Mouse (Mus musculus) stomach, embryonic 16.5 days (tissue): ENCODE data around the gene Thrap3. TPM values are rescaled to one million over a fixed set of nuclear protein-coding genes. Genes with fewer than 3 reads are reported as not detected.

ENCODE experiments used
- ATAC-seq: fragments of 200-750 bp; cut with Nextera tagmentation; 2 replicates; pipeline ENCODE4 v1.8.0; 2017; ENCODE audit warnings: moderate number of reproducible peaks, moderate TSS enrichment; ENCODE audit not compliant: insufficient read depth, low FRiP score
- H3K27ac ChIP-seq: fragments of 300-500 bp; sonication (generic); 2 replicates; pipeline ENCODE4 v1.5.1; 2014; ENCODE audit warnings: low read length
- H3K27me3 ChIP-seq: fragments of 300-500 bp; sonication (generic); 2 replicates; pipeline ENCODE4 v1.6.1; 2014; ENCODE audit warnings: low read length, control low read depth, mixed read lengths; ENCODE audit not compliant: control insufficient read depth, insufficient read depth
- H3K36me3 ChIP-seq: fragments of 300-500 bp; sonication (generic); 2 replicates; pipeline ENCODE4 v1.6.1; 2014; ENCODE audit warnings: low read length; ENCODE audit not compliant: control insufficient read depth, insufficient read depth
- H3K4me1 ChIP-seq: fragments of 300-500 bp; sonication (generic); 2 replicates; pipeline ENCODE4 v1.6.1; 2014; ENCODE audit warnings: low read length, control low read depth, mixed read lengths; ENCODE audit not compliant: control insufficient read depth, insufficient read depth
- H3K4me2 ChIP-seq: fragments of 300-500 bp; sonication (generic); 2 replicates; pipeline ENCODE4 v1.6.1; 2014; ENCODE audit warnings: low read depth, low read length, mixed read lengths
- H3K4me3 ChIP-seq: fragments of 300-500 bp; sonication (generic); replicated peaks from 2 replicates; pipeline ENCODE4 v1.5.1; 2014; ENCODE audit warnings: mild to moderate bottlenecking, low read length
- H3K9ac ChIP-seq: fragments of 300-500 bp; sonication (generic); 2 replicates; pipeline ENCODE4 v1.6.1; 2014; ENCODE audit warnings: low read length
- H3K9me3 ChIP-seq: fragments of 300-500 bp; sonication (generic); replicated peaks from 2 replicates; pipeline ENCODE4 v1.6.1; 2016; ENCODE audit warnings: low read length, control low read depth; ENCODE audit not compliant: control insufficient read depth
- WGBS: fragments of 180-500 bp; shearing (Covaris S2); extraction: QIAGEN DNeasy Blood & Tissue Kit; methylation state at CpG from one replicate; pipeline ENCODE4 v1.1.7; 2014; 5-methylcytosine and 5-hydroxymethylcytosine counted together
- polyA plus RNA-seq: library from polyadenylated mRNA; unstranded; fragments of >200 nt; fragmentation: Nextera tagmentation; extraction: Ambion mirVana; gene quantifications from 2 replicates; pipeline ENCODE4 v1.2.1, GENCODE M21; 2015

Gene Thrap3
- polyA plus RNA-seq, 1 experiment from 2014 or later: 176 TPM

- Histone ChIP-seq H3K9me3 (no peaks in the 10 kb centered on the region), H3K27me3 (no peaks in the 10 kb centered on the region), H3K36me3 (peaks cover 17% of the 10 kb centered on the region; the same call in 1 of the 2 replicates), H3K9ac (0 out of 2 replicates have a peak overlapping the region, but pooled peaks have one; percentile 17), H3K27ac (peak overlapping the region; percentile 40; the same call in 1 of the 2 replicates), H3K4me3 (no peak overlapping the region), H3K4me1 (peaks cover 21% of the 10 kb centered on the region), H3K4me2 (no peak overlapping the region)
- 63% methylated on average over 6 of the region's 6 CpGs for WGBS
- no peak for ATAC-seq
Measured at GRCm38 (mm10) chr4:126132636-126133264, 69.8 kb downstream of the Thrap3 start.

- Histone ChIP-seq H3K9me3 (no peaks in the 10 kb centered on the region), H3K4me3 (no peak overlapping the region), H3K4me1 (peaks cover 21% of the 10 kb centered on the region), H3K27ac (peak overlapping the region; percentile 81), H3K9ac (0 out of 2 replicates have a peak overlapping the region, but pooled peaks have one; percentile 9), H3K36me3 (0 out of 2 replicates have a peak, but pooled peaks cover 13% of the 10 kb centered on the region), H3K27me3 (no peaks in the 10 kb centered on the region), H3K4me2 (no peak overlapping the region)
- ATAC-seq: peak; percentile 65
- WGBS: 58% methylated on average over 10 of the region's 10 CpGs
Measured at GRCm38 (mm10) chr4:126131290-126132121, 71.1 kb downstream of the Thrap3 start.

- WGBS: 29% methylated on average over 11 of the region's 11 CpGs
- H3K9ac ChIP-seq: peak overlapping the region; percentile 20; the same call in 1 of the 2 replicates
Measured at GRCm38 (mm10) chr4:126130502-126130901, 72.1 kb downstream of the Thrap3 start.

GRCm38 (mm10) chr4:126123309-126124040, 79.1 kb downstream of the Thrap3 start:
- Histone ChIP-seq H3K27ac (no peak overlapping the region), H3K4me2 (no peak overlapping the region), H3K4me1 (no peaks in the 10 kb centered on the region), H3K9me3 (no peaks in the 10 kb centered on the region), H3K36me3 (peaks cover 5% of the 10 kb centered on the region; the same call in 1 of the 2 replicates), H3K27me3 (no peaks in the 10 kb centered on the region), H3K4me3 (no peak overlapping the region), H3K9ac (no peak overlapping the region)
- 80% methylated on average over 10 of the region's 10 CpGs for WGBS
- no peak for ATAC-seq

More at GRCm38 (mm10) chr4:126130502-126130901, 72.1 kb downstream of the Thrap3 start:
- Histone ChIP-seq H3K27me3 (no peaks in the 10 kb centered on the region), H3K9me3 (no peaks in the 10 kb centered on the region), H3K27ac (peak overlapping the region; percentile 81), H3K36me3 (peaks cover 5% of the 10 kb centered on the region; the same call in 1 of the 2 replicates), H3K4me1 (peaks cover 21% of the 10 kb centered on the region), H3K4me2 (no peak overlapping the region), H3K4me3 (no peak overlapping the region)
- ATAC-seq: peak; percentile 54; the same call in 1 of the 2 replicates

GRCm38 (mm10) chr4:126120506-126120905, 82.1 kb downstream of the Thrap3 start:
- 98% methylated on average over 2 of the region's 2 CpGs for WGBS
- Histone ChIP-seq H3K27me3 (no peaks in the 10 kb centered on the region), H3K4me3 (no peak overlapping the region), H3K27ac (no peak overlapping the region), H3K4me2 (no peak overlapping the region), H3K36me3 (0 out of 2 replicates have a peak, but pooled peaks cover 5% of the 10 kb centered on the region), H3K4me1 (peaks cover 6% of the 10 kb centered on the region; the same call in 1 of the 2 replicates), H3K9me3 (no peaks in the 10 kb centered on the region), H3K9ac (no peak overlapping the region)
- ATAC-seq: no peak

- WGBS: 90% methylated on average over 5 of the region's 5 CpGs
- H3K4me3 ChIP-seq: no peak overlapping the region
- H3K4me2 ChIP-seq: no peak overlapping the region
- no peak overlapping the region for H3K9ac ChIP-seq
- no peaks in the 10 kb centered on the region for H3K9me3 ChIP-seq
- no peak for ATAC-seq
- H3K4me1 ChIP-seq: peaks cover 6% of the 10 kb centered on the region; the same call in 1 of the 2 replicates
- H3K27me3 ChIP-seq: no peaks in the 10 kb centered on the region
- 0 out of 2 replicates have a peak, but pooled peaks cover 5% of the 10 kb centered on the region for H3K36me3 ChIP-seq
- H3K27ac ChIP-seq: no peak overlapping the region
Measured at GRCm38 (mm10) chr4:126120052-126120451, 82.5 kb downstream of the Thrap3 start.

- Histone ChIP-seq H3K4me2 (no peak overlapping the region), H3K9me3 (no peaks in the 10 kb centered on the region), H3K27ac (no peak overlapping the region), H3K4me3 (no peak overlapping the region), H3K9ac (no peak overlapping the region), H3K27me3 (no peaks in the 10 kb centered on the region), H3K36me3 (0 out of 2 replicates have a peak, but pooled peaks cover 5% of the 10 kb centered on the region), H3K4me1 (peaks cover 9% of the 10 kb centered on the region; the same call in 1 of the 2 replicates)
- WGBS: 90% methylated on average over 1 of the region's 1 CpGs
- no peak for ATAC-seq
Measured at GRCm38 (mm10) chr4:126119051-126119450, 83.5 kb downstream of the Thrap3 start.

GRCm38 (mm10) chr4:126118651-126119050, 83.9 kb downstream of the Thrap3 start:
- ATAC-seq: no peak
- H3K9me3 ChIP-seq: no peaks in the 10 kb centered on the region
- 89% methylated on average over 4 of the region's 4 CpGs for WGBS
- no peak overlapping the region for H3K9ac ChIP-seq
- peaks cover 13% of the 10 kb centered on the region; the same call in 1 of the 2 replicates for H3K4me1 ChIP-seq
- 0 out of 2 replicates have a peak, but pooled peaks cover 5% of the 10 kb centered on the region for H3K36me3 ChIP-seq
- H3K4me2 ChIP-seq: no peak overlapping the region
- no peak overlapping the region for H3K4me3 ChIP-seq
- H3K27me3 ChIP-seq: no peaks in the 10 kb centered on the region
- no peak overlapping the region for H3K27ac ChIP-seq
